Mouse (Mus musculus): ENCODE measurements around the gene Rab11fip4. TPM values are rescaled to one million over a fixed set of nuclear protein-coding genes. Genes with fewer than 3 reads are reported as not detected.

The Rab11fip4 gene
- polyA plus RNA-seq, 1 experiment from 2014 or later = 1.7 TPM

DNA sequence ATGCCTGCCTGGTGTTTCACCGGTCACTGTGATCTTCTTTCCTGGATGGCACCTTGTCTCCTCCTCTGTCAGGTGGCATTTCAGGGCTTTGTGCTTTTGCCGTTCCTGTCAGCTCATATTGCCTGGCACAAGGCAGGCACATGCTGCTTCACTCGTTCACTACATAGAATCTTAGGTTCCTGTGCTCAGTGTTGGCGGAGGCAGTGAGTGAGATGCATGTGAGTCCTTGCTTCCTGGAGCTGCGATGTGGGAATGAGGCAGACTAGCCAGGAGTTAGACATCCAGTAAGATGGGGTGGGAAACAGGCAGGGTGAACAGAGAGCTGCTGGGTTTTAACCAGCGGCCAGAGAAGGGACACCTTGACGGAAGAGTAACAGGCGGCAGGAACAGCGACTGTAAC lies 72.1 kb downstream of the Rab11fip4 start:
- Histone ChIP-seq H3K27me3 (replicated peaks; ENCODE audit: control insufficient read depth, insufficient read depth, low read length) (no peaks in the 10 kb centered on the region), H3K4me2 (replicated peaks; ENCODE audit: low read depth) (no peak overlapping the region), H3K4me1 (replicated peaks; ENCODE audit: control insufficient read depth, insufficient read depth, low read length) (no peaks in the 10 kb centered on the region), H3K9me3 (ENCODE audit: control insufficient read depth) (no peaks in the 10 kb centered on the region), H3K36me3 (ENCODE audit: control insufficient read depth, insufficient read depth) (no peaks in the 10 kb centered on the region), H3K9ac (ENCODE audit: low read depth, low read length) (no peak overlapping the region), H3K4me3 (ENCODE audit: low read depth, low read length) (no peak overlapping the region), H3K27ac (ENCODE audit: low read depth, low read length) (no peak overlapping the region)
- WGBS = 91% methylated on average over 9 of the region's 9 CpGs
- no peak for TF ChIP-seq CTCF (IDR thresholded peaks at IDR 0.05; ENCODE audit: low read depth)
- ATAC-seq = no peak

DNA sequence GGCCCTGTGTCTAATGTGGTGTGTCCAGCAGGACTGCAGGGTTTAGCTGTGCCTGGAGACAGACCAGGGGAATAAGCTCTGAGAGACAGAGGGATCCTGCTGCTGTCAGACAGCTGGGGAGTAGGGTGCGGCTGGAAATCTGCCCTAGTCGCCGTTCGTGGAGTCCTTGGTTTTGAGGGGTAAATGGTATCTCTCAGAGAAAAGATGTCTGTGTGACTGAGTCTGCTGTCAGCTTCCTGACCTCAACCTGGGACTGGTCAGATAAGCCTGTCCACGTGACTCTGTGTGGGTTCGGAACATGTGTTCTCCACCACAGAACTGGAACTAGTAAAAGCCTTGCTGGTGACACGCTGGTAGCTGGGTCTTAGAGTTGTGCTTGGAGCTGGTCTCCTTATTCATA lies 72.6 kb downstream of the Rab11fip4 start:
- H3K9ac ChIP-seq (ENCODE audit: low read depth, low read length) = no peak overlapping the region
- WGBS = 73% methylated on average over 7 of the region's 7 CpGs
- TF ChIP-seq CTCF (IDR thresholded peaks at IDR 0.05; ENCODE audit: low read depth) = no peak
- no peak overlapping the region for H3K27ac ChIP-seq (ENCODE audit: low read depth, low read length)
- ATAC-seq = no peak
- no peaks in the 10 kb centered on the region for H3K9me3 ChIP-seq (ENCODE audit: control insufficient read depth)
- H3K4me2 ChIP-seq (replicated peaks; ENCODE audit: low read depth) = no peak overlapping the region
- no peaks in the 10 kb centered on the region for H3K4me1 ChIP-seq (replicated peaks; ENCODE audit: control insufficient read depth, insufficient read depth, low read length)
- H3K36me3 ChIP-seq (ENCODE audit: control insufficient read depth, insufficient read depth) = no peaks in the 10 kb centered on the region
- H3K4me3 ChIP-seq (ENCODE audit: low read depth, low read length) = no peak overlapping the region
- H3K27me3 ChIP-seq (replicated peaks; ENCODE audit: control insufficient read depth, insufficient read depth, low read length) = no peaks in the 10 kb centered on the region

- H3K9me3 ChIP-seq (ENCODE audit: control insufficient read depth) = no peaks in the 10 kb centered on the region
- H3K27me3 ChIP-seq (replicated peaks; ENCODE audit: control insufficient read depth, insufficient read depth, low read length) = no peaks in the 10 kb centered on the region
- WGBS = 71% methylated on average over 8 of the region's 8 CpGs
- no peak overlapping the region for H3K27ac ChIP-seq (ENCODE audit: low read depth, low read length)
- H3K4me3 ChIP-seq (ENCODE audit: low read depth, low read length) = no peak overlapping the region
- no peak for TF ChIP-seq CTCF (IDR thresholded peaks at IDR 0.05; ENCODE audit: low read depth)
- H3K36me3 ChIP-seq (ENCODE audit: control insufficient read depth, insufficient read depth) = no peaks in the 10 kb centered on the region
- H3K4me2 ChIP-seq (replicated peaks; ENCODE audit: low read depth) = no peak overlapping the region
- no peak for ATAC-seq
- H3K4me1 ChIP-seq (replicated peaks; ENCODE audit: control insufficient read depth, insufficient read depth, low read length) = 0 out of 2 replicates have a peak, but pooled peaks cover 2% of the 10 kb centered on the region
- no peak overlapping the region for H3K9ac ChIP-seq (ENCODE audit: low read depth, low read length)
These were observed 75.5 kb downstream of the Rab11fip4 start for GRCm38 (mm10) chr11:79666544-79666943.

DNA sequence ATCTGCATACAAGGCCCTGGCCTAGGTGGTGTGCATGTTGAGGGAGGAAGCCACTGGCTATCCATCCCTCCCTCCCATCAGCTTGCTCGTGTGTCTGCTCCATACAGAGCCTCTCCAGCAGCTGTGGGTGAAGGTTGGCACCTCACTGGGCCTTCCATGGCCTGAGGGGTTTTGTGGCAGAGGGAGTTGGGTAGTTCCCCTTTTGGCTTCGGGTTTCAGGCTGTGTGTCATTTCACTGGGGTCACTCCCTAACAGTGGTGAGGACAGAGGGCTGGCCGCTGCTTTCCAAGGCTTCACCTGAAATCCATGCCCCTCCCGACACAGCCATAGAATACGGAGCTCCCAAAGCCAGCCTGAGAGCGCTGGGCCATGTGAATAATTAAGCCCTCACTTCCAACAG lies 78.2 kb downstream of the Rab11fip4 start:
- Histone ChIP-seq H3K27me3 (replicated peaks; ENCODE audit: control insufficient read depth, insufficient read depth, low read length) (no peaks in the 10 kb centered on the region), H3K9ac (ENCODE audit: low read depth, low read length) (no peak overlapping the region), H3K27ac (ENCODE audit: low read depth, low read length) (no peak overlapping the region), H3K4me2 (replicated peaks; ENCODE audit: low read depth) (no peak overlapping the region), H3K4me1 (replicated peaks; ENCODE audit: control insufficient read depth, insufficient read depth, low read length) (0 out of 2 replicates have a peak, but pooled peaks cover 7% of the 10 kb centered on the region), H3K9me3 (ENCODE audit: control insufficient read depth) (no peaks in the 10 kb centered on the region), H3K36me3 (ENCODE audit: control insufficient read depth, insufficient read depth) (no peaks in the 10 kb centered on the region), H3K4me3 (ENCODE audit: low read depth, low read length) (no peak overlapping the region)
- 71% methylated on average over 6 of the region's 6 CpGs for WGBS
- TF ChIP-seq CTCF (IDR thresholded peaks at IDR 0.05; ENCODE audit: low read depth) = no peak
- no peak for ATAC-seq

DNA sequence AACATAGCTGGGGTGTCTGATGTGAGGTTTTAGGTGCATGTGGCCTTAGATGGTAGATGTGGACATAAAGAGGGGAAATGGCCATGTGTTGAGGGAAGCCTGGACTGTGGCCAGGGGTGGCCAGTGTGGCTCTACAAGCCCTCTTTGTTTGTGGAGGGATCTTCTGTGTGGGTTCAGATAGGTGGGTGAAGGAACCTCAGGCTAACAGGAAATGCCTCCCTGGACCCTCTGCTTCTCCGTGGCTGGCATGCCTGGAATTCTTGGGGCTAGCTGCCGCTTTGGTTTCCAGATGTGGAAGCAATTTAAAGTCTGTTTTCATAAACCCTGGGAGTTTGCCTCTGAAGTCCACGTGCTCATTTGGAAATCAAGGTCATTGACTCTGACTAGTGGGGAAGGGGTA lies 78.9 kb downstream of the Rab11fip4 start:
- no peaks in the 10 kb centered on the region for H3K27me3 ChIP-seq (replicated peaks; ENCODE audit: control insufficient read depth, insufficient read depth, low read length)
- no peaks in the 10 kb centered on the region for H3K36me3 ChIP-seq (ENCODE audit: control insufficient read depth, insufficient read depth)
- no peak for TF ChIP-seq CTCF (IDR thresholded peaks at IDR 0.05; ENCODE audit: low read depth)
- H3K27ac ChIP-seq (ENCODE audit: low read depth, low read length) = no peak overlapping the region
- H3K4me2 ChIP-seq (replicated peaks; ENCODE audit: low read depth) = no peak overlapping the region
- H3K4me1 ChIP-seq (replicated peaks; ENCODE audit: control insufficient read depth, insufficient read depth, low read length) = 0 out of 2 replicates have a peak, but pooled peaks cover 7% of the 10 kb centered on the region
- ATAC-seq = no peak
- no peak overlapping the region for H3K4me3 ChIP-seq (ENCODE audit: low read depth, low read length)
- 31% methylated on average over 3 of the region's 3 CpGs for WGBS
- H3K9ac ChIP-seq (ENCODE audit: low read depth, low read length) = no peak overlapping the region
- no peaks in the 10 kb centered on the region for H3K9me3 ChIP-seq (ENCODE audit: control insufficient read depth)

GRCm38 (mm10) chr11:79670411-79670945 lies 79.5 kb downstream of the Rab11fip4 start:
- 59% methylated on average over 7 of the region's 7 CpGs for whole genome bisulfite sequencing
- no peaks in the 10 kb centered on the region for H3K27me3 ChIP-seq (replicated peaks; ENCODE audit: control insufficient read depth, insufficient read depth, low read length)
- ATAC-seq = no peak

More at GRCm38 (mm10) chr11:79670411-79670945, 79.5 kb downstream of the Rab11fip4 start:
- Histone ChIP-seq H3K4me3 (ENCODE audit: low read depth, low read length) (no peak overlapping the region), H3K9ac (ENCODE audit: low read depth, low read length) (no peak overlapping the region), H3K36me3 (ENCODE audit: control insufficient read depth, insufficient read depth) (no peaks in the 10 kb centered on the region), H3K4me1 (replicated peaks; ENCODE audit: control insufficient read depth, insufficient read depth, low read length) (0 out of 2 replicates have a peak, but pooled peaks cover 7% of the 10 kb centered on the region), H3K4me2 (replicated peaks; ENCODE audit: low read depth) (no peak overlapping the region), H3K9me3 (ENCODE audit: control insufficient read depth) (no peaks in the 10 kb centered on the region), H3K27ac (ENCODE audit: low read depth, low read length) (no peak overlapping the region)
- TF ChIP-seq CTCF (IDR thresholded peaks at IDR 0.05; ENCODE audit: low read depth) = no peak
